Mouse (Mus musculus) brain, embryonic 14.5 days (tissue): ENCODE measurements at regions not wholly inside any gene's neighbourhood (a gene's known extent, or its start where the extent isn't known, plus 50 kb on each side); places are given as distances from the start of the nearest gene placed in this dataset.

Experiments
- CTCF ChIP-seq: fragments of 200-500 bp; IDR thresholded peaks from 2 replicates; pipeline ENCODE4 v1.5.1; 2012; ENCODE audit warnings: inconsistent platforms, mild to moderate bottlenecking, moderate library complexity, borderline replicate concordance; ENCODE audit not compliant: insufficient read depth, insufficient read length; ENCODE audit errors: extremely low read depth
- POLR2A ChIP-seq: fragments of 200-500 bp; IDR thresholded peaks from 2 replicates; pipeline ENCODE4 v1.6.1; 2012; ENCODE audit warnings: mild to moderate bottlenecking, inconsistent platforms, borderline replicate concordance; ENCODE audit not compliant: poor library complexity, insufficient read depth, insufficient read length, severe bottlenecking; ENCODE audit errors: extremely low read depth

DNA sequence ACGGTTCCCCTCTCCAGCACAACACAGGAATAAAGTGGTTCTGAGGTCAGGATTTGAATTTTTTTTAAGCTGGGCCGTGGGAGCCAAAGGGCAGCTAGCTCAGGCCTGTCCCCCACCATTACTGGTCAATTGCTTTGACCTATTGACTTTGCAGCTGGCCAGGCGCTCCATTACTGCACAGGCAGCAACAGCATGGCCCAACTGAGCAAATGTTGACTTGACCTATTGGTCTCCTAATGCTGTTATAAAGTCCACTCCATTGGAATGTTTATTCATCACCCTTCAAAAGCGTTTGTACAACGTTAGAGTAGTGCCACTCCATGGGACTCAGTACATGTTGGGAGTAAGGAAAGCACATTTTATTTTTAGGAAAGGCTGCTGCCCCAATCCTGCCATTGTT is 127.5 kb upstream of the Mylip start:
- TF ChIP-seq CTCF (no peak), POLR2A (no peak)
